Mouse (Mus musculus) G1E (cell line): ENCODE results near the gene Lypla2.

Experiments
- CTCF ChIP-seq: IDR thresholded peaks from 2 replicates; pipeline ENCODE4 v1.5.1; 2012; ENCODE audit warnings: low read depth, low read length, inconsistent platforms, mixed read lengths
- GATA1 ChIP-seq: IDR thresholded peaks from 2 replicates; pipeline ENCODE4 v1.6.1; 2012; ENCODE audit warnings: borderline replicate concordance, low read length, inconsistent platforms, mixed read lengths
- GATA2 ChIP-seq: IDR thresholded peaks from 2 replicates; pipeline ENCODE4 v1.6.1; 2012; ENCODE audit warnings: low read depth, low read length, inconsistent platforms, borderline replicate concordance
- POLR2AphosphoS5 ChIP-seq: IDR thresholded peaks from 2 replicates; pipeline ENCODE4 v1.6.1; 2012; ENCODE audit warnings: low read depth, low read length, inconsistent platforms; ENCODE audit not compliant: insufficient replicate concordance
- TAL1 ChIP-seq: conservative IDR thresholded peaks from 2 replicates; pipeline ENCODE4 v1.6.1; 2012; ENCODE audit warnings: low read depth, low read length, inconsistent platforms, mixed read lengths

- TF ChIP-seq CTCF = no peak
- no peak for TF ChIP-seq GATA1
- no peak for TF ChIP-seq TAL1
- no peak for TF ChIP-seq GATA2
- no peak for TF ChIP-seq POLR2AphosphoS5
These were observed 5.2 kb downstream of the Lypla2 start for GRCm38 (mm10) chr4:135967086-135967760.
